Mouse (Mus musculus) liver, embryonic 16.5 days (tissue): Measurements from ENCODE around the gene Ppa1. TPM values are rescaled to one million over a fixed set of nuclear protein-coding genes. Genes with fewer than 3 reads are reported as not detected.
"Not testable (repeated sequence)": the region's sequence is repeated elsewhere in the genome, so short reads cannot be mapped to it uniquely, and the experiment has no call there.

ENCODE experiments used
- ATAC-seq: fragments of 200-750 bp; cut with Nextera tagmentation; 2 replicates; pipeline ENCODE4 v1.8.0; 2017; ENCODE audit warnings: low read depth, mild to moderate bottlenecking, moderate number of reproducible peaks, moderate library complexity
- H3K27ac ChIP-seq: fragments of 300-500 bp; sonication (generic); 2 replicates; pipeline ENCODE4 v1.5.1; 2014; ENCODE audit warnings: mild to moderate bottlenecking, low read length
- H3K27me3 ChIP-seq: fragments of 300-500 bp; sonication (generic); 2 replicates; pipeline ENCODE4 v1.6.1; 2014; ENCODE audit warnings: low read depth, low read length, mixed read lengths; ENCODE audit not compliant: control insufficient read depth, insufficient read depth
- H3K36me3 ChIP-seq: fragments of 300-500 bp; sonication (generic); 2 replicates; pipeline ENCODE4 v1.6.1; 2014; ENCODE audit warnings: mild to moderate bottlenecking; ENCODE audit not compliant: control insufficient read depth, insufficient read depth
- H3K4me1 ChIP-seq: fragments of 300-500 bp; sonication (generic); 2 replicates; pipeline ENCODE4 v1.6.1; 2014; ENCODE audit warnings: low read depth, low read length, mixed read lengths; ENCODE audit not compliant: control insufficient read depth
- H3K4me2 ChIP-seq: fragments of 300-500 bp; sonication (generic); 2 replicates; pipeline ENCODE4 v1.6.1; 2014; ENCODE audit warnings: low read depth, low read length, mixed read lengths
- H3K4me3 ChIP-seq: fragments of 300-500 bp; sonication (generic); 2 replicates; pipeline ENCODE4 v1.5.1; 2014; ENCODE audit warnings: low read depth, mild to moderate bottlenecking, low read length
- H3K9ac ChIP-seq: fragments of 300-500 bp; sonication (generic); 2 replicates; pipeline ENCODE4 v1.6.1; 2014; ENCODE audit warnings: low read depth, low read length
- H3K9me3 ChIP-seq: fragments of 300-500 bp; sonication (generic); replicated peaks from 2 replicates; pipeline ENCODE4 v1.6.1; 2016; ENCODE audit warnings: low read length; ENCODE audit not compliant: control insufficient read depth
- WGBS: fragments of 180-500 bp; shearing (Covaris S2); extraction: QIAGEN DNeasy Blood & Tissue Kit; methylation state at CpG from one replicate; pipeline ENCODE4 v1.1.7; 2014; ENCODE audit not compliant: insufficient replicate concordance; 5-methylcytosine and 5-hydroxymethylcytosine counted together
- polyA plus RNA-seq: library from polyadenylated mRNA; unstranded; fragments of >200 nt; fragmentation: Nextera tagmentation; extraction: Ambion mirVana; gene quantifications from 2 replicates; pipeline ENCODE4 v1.2.1, GENCODE M21; 2015

The Ppa1 gene
- polyA plus RNA-seq, 1 experiment from 2014 or later: 84.5 TPM

DNA sequence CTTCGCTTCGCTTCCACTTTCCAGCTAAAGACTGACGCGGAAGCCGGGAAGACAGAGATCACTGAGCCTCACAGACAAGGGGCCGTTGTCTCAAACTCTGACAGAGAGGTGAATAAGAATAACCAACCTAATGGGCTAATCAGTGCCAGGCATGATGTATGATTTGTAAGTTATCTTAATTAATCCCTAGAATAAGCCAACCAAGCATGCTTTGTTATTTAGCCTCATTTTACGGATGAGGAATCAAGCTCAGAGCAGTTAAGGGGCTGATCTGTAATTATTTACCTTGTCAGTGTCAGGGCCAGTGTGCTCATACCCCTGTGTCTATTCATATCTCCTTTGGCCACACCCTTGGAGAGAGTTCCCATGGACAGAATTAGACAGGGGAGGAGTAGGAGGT lies 34.0 kb upstream of the Ppa1 start:
- WGBS: 78% methylated on average over 7 of the region's 7 CpGs
- H3K4me3 ChIP-seq: no peak overlapping the region
- no peaks in the 10 kb centered on the region for H3K36me3 ChIP-seq
- no peaks in the 10 kb centered on the region for H3K27me3 ChIP-seq
- H3K4me2 ChIP-seq: no peak overlapping the region
- H3K9ac ChIP-seq: no peak overlapping the region
- H3K27ac ChIP-seq: no peak overlapping the region
- H3K4me1 ChIP-seq: no peaks in the 10 kb centered on the region
- no peaks in the 10 kb centered on the region for H3K9me3 ChIP-seq
- ATAC-seq: no peak

DNA sequence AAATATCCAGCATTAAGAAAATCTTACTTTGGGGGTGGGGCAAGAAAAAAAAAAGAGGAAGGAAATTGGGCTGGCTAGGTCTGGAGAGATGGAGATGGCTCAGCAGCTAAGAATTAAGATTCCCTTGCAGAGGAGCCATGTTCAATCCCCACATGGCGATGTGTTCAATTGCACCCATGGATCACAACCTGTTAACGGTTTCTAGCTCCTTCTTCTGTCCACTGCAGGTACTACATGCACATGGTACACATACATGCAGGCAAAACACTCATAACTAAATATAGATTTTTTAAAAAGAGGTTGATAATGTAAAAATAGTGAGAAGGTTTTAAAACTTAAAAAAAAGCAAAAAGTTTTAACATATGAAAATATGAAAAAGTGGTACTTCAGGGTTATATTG lies 29.8 kb upstream of the Ppa1 start:
- ATAC-seq: no peak
- Histone ChIP-seq H3K27me3 (no peaks in the 10 kb centered on the region), H3K27ac (no peak overlapping the region), H3K9ac (no peak overlapping the region), H3K9me3 (no peaks in the 10 kb centered on the region), H3K36me3 (no peaks in the 10 kb centered on the region), H3K4me3 (no peak overlapping the region), H3K4me2 (no peak overlapping the region), H3K4me1 (no peaks in the 10 kb centered on the region)
- WGBS: 59% methylated on average over 2 of the region's 2 CpGs

DNA sequence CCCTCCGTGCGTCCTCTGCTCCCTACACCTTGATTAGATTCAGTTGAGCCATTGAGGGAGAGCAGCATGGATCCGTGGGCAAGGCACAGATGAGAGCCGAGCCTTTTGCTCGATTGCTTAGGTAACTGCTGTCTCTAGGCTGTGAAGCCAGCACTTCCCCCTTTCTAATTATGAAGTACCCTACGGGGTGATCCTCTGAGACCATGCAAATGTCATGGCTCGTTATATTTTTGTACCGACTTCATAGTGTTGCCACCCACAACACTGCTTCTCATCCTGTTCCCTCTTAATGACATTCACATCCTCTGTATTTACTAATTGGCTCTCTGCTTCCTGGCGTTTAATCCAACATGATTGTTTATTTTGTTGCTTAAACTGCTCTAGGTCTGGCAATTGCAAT lies 26.7 kb upstream of the Ppa1 start:
- Histone ChIP-seq H3K4me2 (no peak overlapping the region), H3K27ac (no peak overlapping the region), H3K9me3 (no peaks in the 10 kb centered on the region), H3K4me1 (peaks cover 7% of the 10 kb centered on the region), H3K9ac (no peak overlapping the region), H3K27me3 (peaks cover 18% of the 10 kb centered on the region), H3K36me3 (no peaks in the 10 kb centered on the region), H3K4me3 (no peak overlapping the region)
- 41% methylated on average over 9 of the region's 9 CpGs for WGBS
- ATAC-seq: no peak

DNA sequence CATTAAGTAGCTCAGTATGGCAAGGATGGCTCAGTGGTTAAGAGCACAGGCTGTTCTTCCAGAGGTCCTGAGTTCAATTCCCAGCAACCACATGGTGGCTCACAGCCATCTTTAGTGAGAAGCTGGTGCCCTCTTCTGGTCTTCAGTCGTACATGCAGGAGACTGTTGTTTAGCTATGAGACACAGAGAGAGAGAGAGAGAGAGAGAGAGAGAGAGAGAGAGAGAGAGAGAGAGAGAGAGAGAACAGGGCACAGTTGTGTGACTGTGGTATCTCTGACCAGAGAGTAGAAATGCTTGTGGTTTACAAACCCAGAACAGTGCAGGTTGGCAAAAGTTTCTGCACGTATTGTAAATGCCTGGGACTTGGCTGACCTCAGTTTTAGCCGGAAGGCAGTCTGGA lies 24.5 kb upstream of the Ppa1 start:
- not testable (repeated sequence) for H3K4me3 ChIP-seq, H3K4me2 ChIP-seq, ATAC-seq, H3K9me3 ChIP-seq, H3K9ac ChIP-seq, H3K27ac ChIP-seq, H3K36me3 ChIP-seq, H3K4me1 ChIP-seq
- peaks cover 18% of the 10 kb centered on the region for H3K27me3 ChIP-seq
- 62% methylated on average over 3 of the region's 3 CpGs for WGBS

DNA sequence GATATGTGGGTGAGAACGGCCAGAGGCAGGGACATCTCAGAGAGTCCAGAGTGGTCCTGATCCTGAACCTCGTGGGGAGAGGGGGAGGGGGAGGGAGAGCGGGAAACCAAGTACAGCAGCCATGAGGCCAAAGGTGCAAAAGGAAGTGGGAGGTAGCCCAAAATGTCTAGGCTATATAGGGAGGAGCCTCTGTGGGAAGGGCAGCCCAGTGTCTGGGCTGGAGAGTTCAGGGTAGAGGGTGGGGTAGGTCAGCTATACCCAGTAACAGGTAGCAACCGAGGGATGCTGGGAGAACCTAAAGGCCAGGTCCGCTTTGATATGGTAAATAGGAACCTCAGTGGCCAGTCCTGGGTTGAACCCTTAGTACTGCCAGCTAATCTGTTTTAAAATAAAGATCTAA lies 23.6 kb upstream of the Ppa1 start:
- ATAC-seq: no peak
- Histone ChIP-seq H3K9me3 (no peaks in the 10 kb centered on the region), H3K9ac (no peak overlapping the region), H3K27me3 (peaks cover 18% of the 10 kb centered on the region), H3K36me3 (no peaks in the 10 kb centered on the region), H3K4me1 (peaks cover 7% of the 10 kb centered on the region), H3K4me2 (no peak overlapping the region), H3K27ac (no peak overlapping the region), H3K4me3 (no peak overlapping the region)
- WGBS: 28% methylated on average over 5 of the region's 5 CpGs

DNA sequence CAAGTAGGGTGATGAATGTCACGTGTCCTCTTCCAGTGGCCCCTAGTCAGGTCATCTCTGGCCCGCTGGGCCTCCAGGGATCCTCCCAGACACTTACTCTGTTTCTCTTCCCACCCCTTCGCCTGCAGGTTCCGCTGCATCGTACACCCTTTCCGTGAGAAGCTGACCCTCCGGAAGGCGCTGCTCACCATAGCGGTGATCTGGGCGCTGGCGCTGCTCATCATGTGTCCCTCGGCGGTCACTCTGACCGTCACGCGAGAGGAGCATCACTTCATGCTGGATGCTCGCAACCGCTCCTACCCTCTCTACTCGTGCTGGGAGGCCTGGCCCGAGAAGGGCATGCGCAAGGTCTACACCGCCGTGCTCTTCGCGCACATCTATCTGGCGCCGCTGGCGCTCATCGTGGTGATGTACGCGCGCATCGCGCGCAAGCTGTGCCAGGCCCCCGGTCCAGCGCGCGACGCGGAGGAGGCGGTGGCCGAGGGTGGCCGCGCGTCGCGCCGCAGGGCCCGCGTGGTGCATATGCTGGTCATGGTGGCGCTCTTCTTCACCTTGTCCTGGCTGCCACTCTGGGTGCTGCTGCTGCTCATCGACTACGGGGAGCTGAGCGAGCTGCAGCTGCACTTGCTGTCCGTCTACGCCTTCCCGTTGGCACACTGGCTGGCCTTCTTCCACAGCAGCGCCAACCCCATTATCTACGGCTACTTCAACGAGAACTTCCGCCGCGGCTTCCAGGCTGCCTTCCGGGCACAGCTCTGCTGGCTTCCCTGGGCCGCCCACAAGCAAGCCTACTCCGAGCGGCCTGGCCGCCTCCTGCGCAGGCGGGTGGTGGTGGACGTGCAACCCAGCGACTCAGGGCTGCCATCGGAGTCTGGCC lies 22.7 kb upstream of the Ppa1 start:
- 2% methylated on average over 74 of the region's 74 CpGs for WGBS
- no peaks in the 10 kb centered on the region for H3K36me3 ChIP-seq
- H3K27me3 ChIP-seq: peaks cover 18% of the 10 kb centered on the region
- H3K9me3 ChIP-seq: no peaks in the 10 kb centered on the region
- peaks cover 7% of the 10 kb centered on the region for H3K4me1 ChIP-seq
- H3K9ac ChIP-seq: no peak overlapping the region
- H3K4me3 ChIP-seq: peak overlapping the region; percentile 41
- H3K4me2 ChIP-seq: peak overlapping the region; percentile 58
- no peak overlapping the region for H3K27ac ChIP-seq
- no peak for ATAC-seq

DNA sequence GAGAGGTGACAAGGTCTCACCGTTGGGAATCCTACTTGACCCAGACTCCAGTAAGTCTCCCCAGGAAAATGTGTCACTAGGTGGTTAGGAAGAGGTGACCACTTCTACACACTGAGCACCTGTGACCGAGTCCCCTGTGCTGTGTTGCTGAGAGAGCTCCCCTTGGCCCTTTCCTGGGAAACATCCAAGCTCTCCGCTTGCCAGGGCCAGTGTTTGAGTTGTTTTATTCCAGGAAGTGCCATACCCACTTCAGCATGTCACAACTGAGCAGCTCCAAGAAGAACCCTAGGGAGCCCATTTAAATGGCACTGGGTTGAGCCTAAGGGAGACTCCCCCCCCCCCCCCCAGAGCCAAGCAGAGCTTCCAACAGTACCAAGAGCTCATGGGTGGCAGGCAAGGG lies 21.8 kb upstream of the Ppa1 start:
- WGBS: 65% methylated on average over 3 of the region's 3 CpGs
- ATAC-seq: no peak
- H3K27ac ChIP-seq: no peak overlapping the region

DNA sequence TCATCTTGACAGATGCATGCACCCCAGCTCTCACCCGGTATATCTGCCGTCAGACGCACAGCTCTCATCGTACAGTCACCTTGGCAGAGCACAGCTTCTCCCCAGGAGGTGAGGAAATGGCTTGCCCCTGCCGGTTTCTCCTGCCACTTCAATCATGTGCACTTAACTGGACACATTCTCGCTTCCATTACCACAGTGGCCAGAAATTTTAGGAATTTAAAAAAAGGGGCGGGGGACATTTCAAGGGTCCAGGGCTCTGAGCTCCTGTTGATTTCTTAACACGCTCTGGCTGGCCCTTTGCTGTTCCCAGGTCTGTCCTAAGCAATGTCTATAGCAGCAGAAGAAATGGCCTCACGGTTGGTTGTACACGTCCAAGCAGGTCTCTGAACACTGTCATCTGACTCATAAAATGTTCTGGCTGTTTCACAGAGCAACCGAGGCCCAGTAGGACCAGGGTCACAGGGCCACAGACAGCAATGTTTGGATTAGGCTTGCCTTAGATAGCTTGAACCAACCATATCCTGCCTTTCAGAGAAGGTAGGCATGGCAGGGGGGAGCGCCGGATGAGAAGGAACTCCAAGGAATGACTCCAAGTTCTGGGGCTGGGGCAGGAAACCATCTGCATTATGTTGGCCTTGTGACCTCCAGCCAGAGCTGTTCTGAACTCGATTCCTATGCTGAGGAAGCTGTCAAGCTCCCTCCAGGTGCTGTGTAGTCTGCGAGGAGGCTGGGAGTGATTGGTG lies 21.0 kb upstream of the Ppa1 start:
- 62% methylated on average over 15 of the region's 15 CpGs for WGBS
- no peak for ATAC-seq
- H3K27ac ChIP-seq: no peak overlapping the region
- H3K4me3 ChIP-seq: no peak overlapping the region
- H3K36me3 ChIP-seq: no peaks in the 10 kb centered on the region
- H3K4me2 ChIP-seq: no peak overlapping the region
- H3K9me3 ChIP-seq: no peaks in the 10 kb centered on the region
- no peak overlapping the region for H3K9ac ChIP-seq
- H3K4me1 ChIP-seq: peaks cover 7% of the 10 kb centered on the region
- peaks cover 18% of the 10 kb centered on the region for H3K27me3 ChIP-seq

More for the DNA sequence above, 21.8 kb upstream of the Ppa1 start:
- peaks cover 18% of the 10 kb centered on the region for H3K27me3 ChIP-seq
- no peaks in the 10 kb centered on the region for H3K36me3 ChIP-seq
- H3K9ac ChIP-seq: no peak overlapping the region
- H3K4me1 ChIP-seq: peaks cover 7% of the 10 kb centered on the region
- no peaks in the 10 kb centered on the region for H3K9me3 ChIP-seq
- H3K4me2 ChIP-seq: no peak overlapping the region
- no peak overlapping the region for H3K4me3 ChIP-seq

DNA sequence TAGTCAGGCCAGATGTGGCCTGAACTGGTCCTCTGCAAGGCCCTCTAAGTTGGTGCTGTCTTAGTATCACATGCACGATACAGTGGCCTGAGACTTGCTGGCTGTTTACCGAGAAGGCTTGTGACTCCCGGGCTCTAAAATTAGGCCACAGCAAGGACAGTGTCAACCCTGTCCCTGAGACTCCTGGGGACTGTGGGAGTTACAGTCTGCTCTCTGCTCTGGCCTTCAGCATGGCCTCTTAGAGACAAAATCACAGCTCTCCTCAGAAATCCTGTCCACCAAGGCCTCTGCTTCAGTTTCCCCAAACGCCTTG lies 20.5 kb upstream of the Ppa1 start:
- Histone ChIP-seq H3K9ac (no peak overlapping the region), H3K27ac (no peak overlapping the region), H3K9me3 (no peaks in the 10 kb centered on the region), H3K4me1 (peaks cover 7% of the 10 kb centered on the region), H3K4me3 (no peak overlapping the region), H3K27me3 (peaks cover 18% of the 10 kb centered on the region), H3K4me2 (no peak overlapping the region), H3K36me3 (no peaks in the 10 kb centered on the region)
- 66% methylated on average over 4 of the region's 4 CpGs for WGBS
- ATAC-seq: no peak
